Mouse (Mus musculus) C2C12 (cell line): Measurements from ENCODE around the gene Ssc5d.

ENCODE experiments used
- CTCF ChIP-seq: IDR thresholded peaks from one replicate; pipeline ENCODE4 v1.5.1; 2011; ENCODE audit not compliant: control insufficient read depth, insufficient read depth, insufficient read length
- MAX ChIP-seq: IDR thresholded peaks from one replicate; pipeline ENCODE4 v1.6.1; 2011; ENCODE audit warnings: mild to moderate bottlenecking, control low read depth
- MYOD1 ChIP-seq: IDR thresholded peaks from one replicate; pipeline ENCODE4 v1.6.1; 2011; ENCODE audit warnings: low read depth; ENCODE audit not compliant: control insufficient read depth, insufficient read length
- MYOG ChIP-seq: IDR thresholded peaks from one replicate; pipeline ENCODE4 v1.6.1; 2011; ENCODE audit not compliant: control insufficient read depth, insufficient read length; ENCODE audit errors: extremely low read depth

DNA sequence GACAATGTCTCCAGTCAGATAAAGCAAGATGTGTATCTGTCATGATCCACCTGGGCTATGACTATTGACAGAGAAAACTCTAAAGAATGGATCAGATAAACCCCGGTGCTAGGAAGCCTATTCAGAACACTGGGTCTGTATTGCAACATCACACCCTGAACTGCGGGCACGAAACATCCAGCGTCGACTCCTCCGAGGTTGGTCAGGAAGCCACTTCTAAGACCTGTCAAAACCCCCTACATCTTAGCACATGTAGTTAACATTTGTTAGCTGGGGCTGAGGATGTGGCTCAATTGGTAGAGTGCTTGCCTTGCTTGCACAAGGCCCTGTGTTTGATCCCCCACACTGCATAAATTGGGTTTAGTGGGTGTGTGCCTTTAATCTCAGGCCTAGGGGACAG, 22.8 kb downstream of the Ssc5d start:
- TF ChIP-seq MYOD1 (no peak), MAX (no peak), CTCF (no peak), MYOG (no peak)
